Mouse (Mus musculus) MEL (cell line): ENCODE measurements around the gene Smg1. TPM values are rescaled to one million over a fixed set of nuclear protein-coding genes. Genes with fewer than 3 reads are reported as not detected.

Source experiments
- DNase-seq: peaks from one replicate; pipeline ENCODE4 v3.0.0; 2011; ENCODE audit warnings: low read depth, low spot score
- H3K27ac ChIP-seq: 2 replicates; pipeline ENCODE4 v1.5.1; 2012; ENCODE audit warnings: low read depth, mild to moderate bottlenecking, control low read depth, low read length, moderate library complexity; ENCODE audit not compliant: control insufficient read depth
- H3K27me3 ChIP-seq, 2 experiments: fragments of 150-350 bp in 1 of 2; sonication (generic) in 1 of 2; 2 replicates each; pipeline ENCODE4 v1.6.1; 2012; ENCODE audit warnings: low read length in 2 of 2, mild to moderate bottlenecking in 2 of 2, improper control_type of control experiment in 1 of 2, moderate library complexity in 1 of 2; ENCODE audit not compliant: insufficient read depth in 2 of 2, control insufficient read depth in 1 of 2
- H3K36me3 ChIP-seq, 2 experiments: 2 replicates each; pipeline ENCODE4 v1.6.1; 2012 to 2014; ENCODE audit warnings: low read length in 2 of 2, improper control_type of control experiment in 1 of 2, inconsistent platforms in 1 of 2, mild to moderate bottlenecking in 1 of 2; ENCODE audit not compliant: insufficient read depth in 2 of 2, control insufficient read depth in 1 of 2
- H3K4me1 ChIP-seq, 2 experiments: fragments of 150-350 bp in 1 of 2; sonication (generic) in 1 of 2; 2 replicates each; pipeline ENCODE4 v1.6.1; 2012; ENCODE audit warnings: low read length in 2 of 2, improper control_type of control experiment in 1 of 2, mild to moderate bottlenecking in 1 of 2; ENCODE audit not compliant: insufficient read depth in 2 of 2, control insufficient read depth in 1 of 2
- H3K4me3 ChIP-seq, 2 experiments: fragments of 150-350 bp in 1 of 2; sonication (generic) in 1 of 2; 2 replicates each; pipeline ENCODE4 v1.5.1; 2012; ENCODE audit warnings: low read depth in 2 of 2, low read length in 2 of 2, mild to moderate bottlenecking in 2 of 2, moderate library complexity in 2 of 2, control low read depth in 1 of 2, improper control_type of control experiment in 1 of 2; ENCODE audit not compliant: control insufficient read depth in 1 of 2, insufficient read depth in 1 of 2
- H3K79me2 ChIP-seq: 2 replicates; pipeline ENCODE4 v1.6.1; 2012; ENCODE audit warnings: mild to moderate bottlenecking, low read length, moderate library complexity; ENCODE audit not compliant: control insufficient read depth, poor library complexity, insufficient read depth
- H3K9ac ChIP-seq: 2 replicates; pipeline ENCODE4 v1.6.1; 2012; ENCODE audit warnings: low read depth, mild to moderate bottlenecking, control low read depth, low read length, moderate library complexity; ENCODE audit not compliant: control insufficient read depth, poor library complexity, severe bottlenecking
- H3K9me3 ChIP-seq: fragments of 150-350 bp; sonication (generic); replicated peaks from 2 replicates; pipeline ENCODE4 v1.6.1; 2012; ENCODE audit warnings: mild to moderate bottlenecking, low read length, improper control_type of control experiment, moderate library complexity; ENCODE audit not compliant: insufficient read depth
- CHD1 ChIP-seq: IDR thresholded peaks from 2 replicates; pipeline ENCODE4 v1.6.1; 2012; ENCODE audit warnings: low read depth, mild to moderate bottlenecking, inconsistent platforms, low read length, improper control_type of control experiment
- CTCF ChIP-seq, 3 experiments: IDR thresholded peaks in 2 of 3; conservative IDR thresholded peaks in 1 of 3; 2 replicates each; pipeline ENCODE4 v1.5.1; 2011 to 2012; ENCODE audit warnings: low read length in 3 of 3, low read depth in 2 of 3, mild to moderate bottlenecking in 2 of 3, improper control_type of control experiment in 1 of 3, inconsistent platforms in 1 of 3, mixed read lengths in 1 of 3, moderate library complexity in 1 of 3; ENCODE audit not compliant: control insufficient read depth in 1 of 3, insufficient read depth in 1 of 3, poor library complexity in 1 of 3, severe bottlenecking in 1 of 3
- ELF1 ChIP-seq: IDR thresholded peaks from 2 replicates; pipeline ENCODE4 v1.6.1; 2014; ENCODE audit warnings: low read depth, mild to moderate bottlenecking, inconsistent platforms, low read length, improper control_type of control experiment, moderate library complexity
- ETS1 ChIP-seq: IDR thresholded peaks from 2 replicates; pipeline ENCODE4 v1.6.1; 2012; ENCODE audit warnings: low read depth, mild to moderate bottlenecking, inconsistent platforms, low read length, improper control_type of control experiment, moderate library complexity
- GABPA ChIP-seq: IDR thresholded peaks from 2 replicates; pipeline ENCODE4 v1.6.1; 2012; ENCODE audit warnings: low read depth, mild to moderate bottlenecking, inconsistent platforms, low read length, improper control_type of control experiment, moderate library complexity
- HCFC1 ChIP-seq: IDR thresholded peaks from 2 replicates; pipeline ENCODE4 v1.6.1; 2012; ENCODE audit warnings: low read depth, mild to moderate bottlenecking, inconsistent platforms, low read length, improper control_type of control experiment, moderate library complexity
- JUND ChIP-seq: IDR thresholded peaks from 2 replicates; pipeline ENCODE4 v1.6.1; 2011; ENCODE audit warnings: low read depth, mild to moderate bottlenecking, improper control_type of control experiment, low read length
- KAT2A ChIP-seq: conservative IDR thresholded peaks from 2 replicates; pipeline ENCODE4 v1.6.1; 2012; ENCODE audit warnings: low read depth, low read length, improper control_type of control experiment, inconsistent platforms
- POLR2AphosphoS5 ChIP-seq: IDR thresholded peaks from 2 replicates; pipeline ENCODE4 v1.6.1; 2012; ENCODE audit warnings: low read depth, borderline replicate concordance, mild to moderate bottlenecking, inconsistent platforms, low read length, moderate library complexity, mixed read lengths
- SIN3A ChIP-seq: IDR thresholded peaks from 2 replicates; pipeline ENCODE4 v1.6.1; 2012; ENCODE audit warnings: low read length, improper control_type of control experiment, inconsistent platforms
- UBTF ChIP-seq: IDR thresholded peaks from 2 replicates; pipeline ENCODE4 v1.6.1; 2012; ENCODE audit warnings: low read depth, mild to moderate bottlenecking, inconsistent platforms, low read length, improper control_type of control experiment, moderate library complexity, borderline replicate concordance; ENCODE audit not compliant: insufficient read depth
- ZKSCAN1 ChIP-seq: IDR thresholded peaks from 2 replicates; pipeline ENCODE4 v1.6.1; 2012; ENCODE audit warnings: low read depth, mild to moderate bottlenecking, inconsistent platforms, low read length, improper control_type of control experiment, moderate library complexity
- polyA plus RNA-seq, 2 experiments: library from polyadenylated mRNA; stranded (reverse) in 1 of 2; unstranded in 1 of 2; fragments of >175 nt in 1 of 2; fragments of >200 nt in 1 of 2; gene quantifications; 2 replicates each; pipeline versions ENCODE4 v1.2.1 to v1.2.4; 2012; ENCODE audit warnings: low replicate concordance in 2 of 2, low read depth in 1 of 2; ENCODE audit not compliant: insufficient read length in 2 of 2, insufficient read depth in 1 of 2, missing spikeins in 1 of 2
- total RNA-seq: library from RNA; depleted of rRNA; stranded (reverse); fragments of 300-350 nt; gene quantifications from 2 replicates; pipeline ENCODE4 v1.2.3, GENCODE M21; 2012

The Smg1 gene
- total and polyA plus RNA-seq, 3 experiments, result 24.2 to 49.6 (median 32.6) TPM

DNA sequence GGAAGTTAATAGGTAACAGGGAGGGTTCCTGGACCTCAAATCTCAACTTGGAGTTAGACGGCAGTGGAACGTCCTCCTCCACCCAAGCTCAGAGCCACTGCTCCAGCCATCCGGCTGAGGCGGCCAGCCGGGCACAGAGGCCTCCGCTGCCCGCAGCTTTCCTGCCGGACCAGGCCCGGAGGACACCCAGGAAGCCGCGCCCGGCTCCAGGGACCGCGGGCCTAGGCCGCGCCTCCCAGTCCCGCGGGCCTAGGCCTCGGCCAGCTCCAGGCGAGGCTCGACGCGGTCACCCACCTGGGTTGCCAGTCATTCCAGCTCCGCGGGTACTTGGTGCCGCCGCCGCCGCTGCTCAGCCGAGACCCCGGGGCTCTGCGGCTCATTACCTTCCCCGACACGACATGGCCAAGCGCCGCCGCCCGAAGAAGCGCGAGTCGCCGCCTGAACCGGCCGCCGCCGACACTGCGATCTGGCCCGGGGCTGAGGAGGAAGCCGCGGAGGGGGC, 508 bp downstream of the Smg1 start:
- peaks cover 2 to 17% of the 10 kb centered on the region in 2 experiments; a peak in 3 of 4 replicates for H3K4me1 ChIP-seq

DNA sequence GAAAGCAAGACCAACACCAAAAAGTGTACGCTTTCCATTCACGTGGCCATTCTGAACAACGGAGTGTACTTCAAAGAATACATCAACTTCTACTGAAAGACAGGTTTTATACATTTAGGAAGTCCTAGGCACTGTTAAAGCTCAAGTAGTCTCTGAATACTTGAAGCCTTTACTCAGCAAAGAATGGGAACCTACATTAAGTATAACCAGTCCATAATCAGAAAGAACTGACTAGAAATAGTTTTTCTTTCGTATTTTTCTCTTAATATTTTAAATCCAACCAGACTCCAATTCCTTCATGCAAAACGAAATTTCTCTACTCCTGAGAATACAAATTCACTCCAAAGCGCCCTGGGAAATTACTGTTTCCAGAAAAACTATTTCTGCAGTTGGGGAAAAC, 1.2 kb downstream of the Smg1 start:
- Histone ChIP-seq H3K9ac (peak overlapping the region; percentile 99), H3K27me3 (no peaks in the 10 kb centered on the region), H3K9me3 (no peaks in the 10 kb centered on the region), H3K27ac (peak overlapping the region; percentile 79), H3K4me1 (peaks cover 2 to 17% of the 10 kb centered on the region in 2 experiments; a peak in 3 of 4 replicates), H3K36me3 (peaks cover 0 to 37% of the 10 kb centered on the region in 2 experiments), H3K79me2 (peaks cover 51% of the 10 kb centered on the region), H3K4me3 (peak overlapping the region; percentile 92 to 96)
- peak; percentile 41 for DNase-seq
- TF ChIP-seq GABPA (no peak), ZKSCAN1 (no peak), SIN3A (0 out of 2 replicates have a peak, but pooled peaks have one; percentile 12)

More for the DNA sequence above, 508 bp downstream of the Smg1 start:
- peaks cover 48% of the 10 kb centered on the region for H3K79me2 ChIP-seq
- no peak for DNase-seq
- peak overlapping the region; percentile 79 for H3K27ac ChIP-seq
- H3K4me3 ChIP-seq, result peak overlapping the region; percentile 92 to 96
- H3K27me3 ChIP-seq, result no peaks in the 10 kb centered on the region
- TF ChIP-seq UBTF, result peak; percentile 48; the same call in 1 of the 2 replicates
- no peak for TF ChIP-seq ELF1
- TF ChIP-seq CHD1, result peak; percentile 36; the same call in 1 of the 2 replicates
- no peak for TF ChIP-seq JUND
- TF ChIP-seq SIN3A, result peak; percentile 33; the same call in 1 of the 2 replicates
- TF ChIP-seq HCFC1, result no peak
- TF ChIP-seq KAT2A, result 0 out of 2 replicates have a peak, but pooled peaks have one; percentile 25
- no peak for TF ChIP-seq POLR2AphosphoS5
- H3K9me3 ChIP-seq, result no peaks in the 10 kb centered on the region
- H3K9ac ChIP-seq, result peak overlapping the region; percentile 99
- peaks cover 0 to 34% of the 10 kb centered on the region in 2 experiments; a peak in 3 of 4 replicates for H3K36me3 ChIP-seq

DNA sequence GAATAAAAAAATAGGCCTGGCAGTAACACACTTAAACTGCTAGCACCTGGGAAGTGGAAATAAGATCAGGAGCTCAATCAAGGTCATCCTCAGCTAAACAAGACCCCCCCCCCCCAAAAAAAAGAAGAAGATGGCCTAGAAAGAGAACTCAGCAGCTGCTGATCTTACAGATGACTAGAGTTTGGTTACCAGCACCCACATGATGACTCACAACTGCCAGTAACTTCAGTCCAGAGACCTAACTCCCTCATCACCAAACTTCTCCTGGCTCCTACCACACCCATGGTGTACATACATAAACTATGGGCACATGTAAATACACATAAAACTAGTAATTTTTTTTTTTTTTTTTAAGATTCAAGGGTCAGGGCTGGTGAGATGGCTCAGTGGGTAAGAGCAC, 3.1 kb downstream of the Smg1 start:
- no peaks in the 10 kb centered on the region for H3K9me3 ChIP-seq
- H3K27me3 ChIP-seq, result no peaks in the 10 kb centered on the region
- TF ChIP-seq CTCF (IDR thresholded peaks at IDR 0.05 in 2 of 3, conservative IDR thresholded peaks at IDR 0.05 in 1 of 3; ENCODE audit: control insufficient read depth in 1 of 3, insufficient read depth in 1 of 3, low read depth in 2 of 3, low read length in 3 of 3, poor library complexity in 1 of 3, severe bottlenecking in 1 of 3) (no peak), ETS1 (peak; percentile 55; the same call in 1 of the 2 replicates), SIN3A (no peak)
- H3K4me3 ChIP-seq, result no peak overlapping the region
- H3K9ac ChIP-seq, result no peak overlapping the region
- peak; percentile 60 for DNase-seq
- H3K79me2 ChIP-seq, result peaks cover 68% of the 10 kb centered on the region
- H3K36me3 ChIP-seq, result peaks cover 3 to 50% of the 10 kb centered on the region in 2 experiments
- peaks cover 2 to 17% of the 10 kb centered on the region in 2 experiments; a peak in 3 of 4 replicates for H3K4me1 ChIP-seq
- no peak overlapping the region for H3K27ac ChIP-seq
